Mouse (Mus musculus) thymus, adult 2 months (tissue): Measurements from ENCODE around the gene 4930550C14Rik.

Experiments
- CTCF ChIP-seq: fragments of 200-500 bp; IDR thresholded peaks from 2 replicates; pipeline ENCODE4 v1.5.1; 2012; ENCODE audit warnings: mild to moderate bottlenecking, control low read depth, low read length, moderate library complexity, borderline replicate concordance; ENCODE audit not compliant: control insufficient read depth, poor library complexity, insufficient read depth; ENCODE audit errors: extremely low read depth
- POLR2A ChIP-seq: fragments of 200-500 bp; IDR thresholded peaks from 2 replicates; pipeline ENCODE4 v1.6.1; 2012; ENCODE audit warnings: mild to moderate bottlenecking, low read length, control low read depth, moderate library complexity; ENCODE audit not compliant: control insufficient read depth, poor library complexity, insufficient read depth; ENCODE audit errors: extremely low read depth

GRCm38 (mm10) chr9:53398388-53398700 lies 3.8 kb upstream of the 4930550C14Rik start:
- TF ChIP-seq CTCF = no peak
- TF ChIP-seq POLR2A = no peak
